Mouse (Mus musculus): Measurements from ENCODE around the gene Pkdrej.
A peak's percentile ranks its signal among the peaks of the same experiment; 100 is the strongest.
"Not testable (repeated sequence)": the region's sequence is repeated elsewhere in the genome, so short reads cannot be mapped to it uniquely, and the experiment has no call there.

Gene Pkdrej

DNA sequence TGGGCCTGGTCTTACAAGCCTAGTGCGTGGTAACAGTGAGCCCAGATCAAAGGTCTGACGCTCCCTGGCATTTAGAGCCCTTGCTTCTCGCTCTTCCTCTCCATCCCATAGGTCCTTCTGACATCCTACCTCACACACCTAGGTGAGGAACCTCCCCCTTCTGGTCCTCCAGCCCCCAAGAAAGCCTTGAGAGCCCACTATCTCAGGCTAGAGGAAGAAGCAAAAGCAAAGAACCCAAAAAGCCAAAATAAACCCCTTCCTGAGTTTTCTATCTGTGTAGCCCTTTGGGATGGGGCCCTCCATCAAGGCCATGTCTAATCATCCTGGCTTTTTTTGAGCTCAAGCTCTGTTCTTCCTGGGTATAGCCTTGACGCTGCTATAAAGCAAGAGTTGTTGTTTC lies 33.5 kb downstream of the Pkdrej start:
- Histone ChIP-seq H3K36me3 (ENCODE audit: insufficient read depth, low read length) (no peaks in the 10 kb centered on the region), H3K4me3 (replicated peaks; ENCODE audit: low read length) (no peak overlapping the region), H3K27me3 (ENCODE audit: insufficient read depth, low read length) (peaks cover 6% of the 10 kb centered on the region), H3K9me3 (ENCODE audit: low read length) (no peaks in the 10 kb centered on the region), H3K4me1 (replicated peaks; ENCODE audit: low read depth, low read length) (no peaks in the 10 kb centered on the region)
- TF ChIP-seq NANOG (IDR thresholded peaks at IDR 0.05; ENCODE audit: borderline replicate concordance, low read length): no peak
- no peak for TF ChIP-seq POU5F1 (IDR thresholded peaks at IDR 0.05; ENCODE audit: borderline replicate concordance, low read length)
- TF ChIP-seq CTCF (conservative IDR thresholded peaks at IDR 0.05; ENCODE audit: low read length): no peak

DNA sequence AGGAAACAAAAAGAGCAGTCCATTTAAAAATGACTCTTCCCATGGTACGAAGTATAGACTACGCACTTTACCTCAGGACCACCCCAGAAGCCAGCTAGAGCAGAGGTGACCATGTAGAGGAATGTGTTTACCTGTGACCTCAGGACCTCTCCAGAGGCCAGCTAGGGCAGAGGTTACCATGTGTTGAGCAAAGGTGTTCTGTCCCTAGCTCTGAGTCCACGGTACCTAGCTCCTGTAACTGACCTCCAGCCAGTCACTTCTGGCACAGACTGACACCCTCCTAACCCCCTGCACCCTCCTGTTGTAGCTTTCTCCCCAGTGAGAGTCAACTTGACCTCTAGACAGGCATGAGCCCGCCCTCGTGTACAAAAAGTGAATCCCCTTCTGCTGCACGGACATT lies 34.1 kb downstream of the Pkdrej start:
- Histone ChIP-seq H3K9me3 (ENCODE audit: low read length) (no peaks in the 10 kb centered on the region), H3K36me3 (ENCODE audit: insufficient read depth, low read length) (no peaks in the 10 kb centered on the region), H3K4me3 (replicated peaks; ENCODE audit: low read length) (no peak overlapping the region), H3K27me3 (ENCODE audit: insufficient read depth, low read length) (peaks cover 6% of the 10 kb centered on the region), H3K4me1 (replicated peaks; ENCODE audit: low read depth, low read length) (no peaks in the 10 kb centered on the region)
- TF ChIP-seq NANOG (IDR thresholded peaks at IDR 0.05; ENCODE audit: borderline replicate concordance, low read length) (no peak), CTCF (conservative IDR thresholded peaks at IDR 0.05; ENCODE audit: low read length) (no peak), POU5F1 (IDR thresholded peaks at IDR 0.05; ENCODE audit: borderline replicate concordance, low read length) (no peak)

DNA sequence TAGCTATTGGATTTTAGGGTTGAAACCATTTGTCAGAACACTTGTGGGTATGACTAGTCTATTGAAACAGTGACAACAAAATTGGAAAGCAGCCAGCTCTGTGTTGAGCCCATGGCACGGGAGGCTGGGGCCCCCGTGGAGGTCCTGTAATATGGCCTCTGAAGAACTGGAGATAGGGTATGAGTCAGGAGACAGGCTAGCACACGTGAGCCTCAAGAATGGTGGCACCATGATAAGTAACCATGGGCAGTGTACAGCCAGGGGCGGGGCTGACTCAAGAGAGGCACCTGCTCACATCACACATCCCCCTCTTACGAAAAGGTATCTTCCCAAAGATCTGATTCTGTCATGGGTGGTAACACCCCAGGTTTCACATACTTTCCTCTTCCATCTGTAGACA lies 34.8 kb downstream of the Pkdrej start:
- TF ChIP-seq CTCF (conservative IDR thresholded peaks at IDR 0.05; ENCODE audit: low read length) (no peak), NANOG (IDR thresholded peaks at IDR 0.05; ENCODE audit: borderline replicate concordance, low read length) (no peak), POU5F1 (IDR thresholded peaks at IDR 0.05; ENCODE audit: borderline replicate concordance, low read length) (no peak)
- Histone ChIP-seq H3K27me3 (ENCODE audit: insufficient read depth, low read length) (peaks cover 8% of the 10 kb centered on the region), H3K9me3 (ENCODE audit: low read length) (no peaks in the 10 kb centered on the region)

DNA sequence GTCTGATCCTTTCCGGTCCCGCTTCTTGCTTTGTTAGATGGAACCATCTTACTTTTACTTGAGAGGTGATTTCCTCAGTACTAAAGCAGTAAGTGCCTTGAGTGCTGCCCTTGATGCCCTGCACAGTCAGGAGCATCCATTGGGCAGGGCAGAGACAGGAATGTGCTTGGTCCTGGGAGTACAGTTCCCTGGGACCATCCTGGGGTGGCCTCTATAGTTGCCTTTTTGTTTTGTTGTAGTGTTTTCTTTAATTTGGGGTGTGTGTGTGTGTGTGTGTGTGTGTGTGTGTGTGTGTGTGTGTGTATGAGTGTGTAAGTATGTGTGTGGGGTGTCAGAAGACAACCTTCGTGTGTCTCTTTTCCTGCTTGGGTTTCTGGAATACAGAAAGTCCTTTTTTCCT lies 37.2 kb downstream of the Pkdrej start:
- no peak overlapping the region for H3K4me3 ChIP-seq (replicated peaks; ENCODE audit: low read length)
- TF ChIP-seq CTCF (conservative IDR thresholded peaks at IDR 0.05; ENCODE audit: low read length) (no peak), POU5F1 (IDR thresholded peaks at IDR 0.05; ENCODE audit: borderline replicate concordance, low read length) (no peak), NANOG (IDR thresholded peaks at IDR 0.05; ENCODE audit: borderline replicate concordance, low read length) (no peak)
- peaks cover 8% of the 10 kb centered on the region for H3K27me3 ChIP-seq (ENCODE audit: insufficient read depth, low read length)
- H3K4me1 ChIP-seq (replicated peaks; ENCODE audit: low read depth, low read length): no peaks in the 10 kb centered on the region
- no peaks in the 10 kb centered on the region for H3K9me3 ChIP-seq (ENCODE audit: low read length)
- no peaks in the 10 kb centered on the region for H3K36me3 ChIP-seq (ENCODE audit: insufficient read depth, low read length)

More for the DNA sequence above, 34.8 kb downstream of the Pkdrej start:
- Histone ChIP-seq H3K4me1 (replicated peaks; ENCODE audit: low read depth, low read length) (no peaks in the 10 kb centered on the region), H3K4me3 (replicated peaks; ENCODE audit: low read length) (no peak overlapping the region), H3K36me3 (ENCODE audit: insufficient read depth, low read length) (no peaks in the 10 kb centered on the region)

DNA sequence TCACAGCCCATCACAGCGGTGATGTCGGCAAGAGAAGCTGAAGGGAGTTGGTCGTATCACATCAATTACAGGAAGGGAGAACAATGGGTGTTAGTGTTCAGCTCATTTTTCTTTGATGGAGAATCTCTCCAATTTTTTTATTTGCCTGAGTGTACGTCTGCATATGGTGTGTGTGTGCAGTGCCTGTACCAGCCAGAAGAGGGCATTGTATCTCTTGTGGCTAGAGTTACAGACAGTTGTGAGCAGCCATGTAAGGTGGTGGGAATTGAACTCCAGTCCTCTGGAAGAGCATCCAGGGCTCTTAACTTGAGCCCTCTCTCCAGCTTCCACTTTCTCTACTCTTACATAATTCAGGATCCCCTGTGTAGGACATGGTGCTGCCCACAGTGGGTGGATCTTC lies 38.4 kb downstream of the Pkdrej start:
- TF ChIP-seq POU5F1 (IDR thresholded peaks at IDR 0.05; ENCODE audit: borderline replicate concordance, low read length) (no peak), CTCF (conservative IDR thresholded peaks at IDR 0.05; ENCODE audit: low read length) (peak; percentile 69), NANOG (IDR thresholded peaks at IDR 0.05; ENCODE audit: borderline replicate concordance, low read length) (no peak)

DNA sequence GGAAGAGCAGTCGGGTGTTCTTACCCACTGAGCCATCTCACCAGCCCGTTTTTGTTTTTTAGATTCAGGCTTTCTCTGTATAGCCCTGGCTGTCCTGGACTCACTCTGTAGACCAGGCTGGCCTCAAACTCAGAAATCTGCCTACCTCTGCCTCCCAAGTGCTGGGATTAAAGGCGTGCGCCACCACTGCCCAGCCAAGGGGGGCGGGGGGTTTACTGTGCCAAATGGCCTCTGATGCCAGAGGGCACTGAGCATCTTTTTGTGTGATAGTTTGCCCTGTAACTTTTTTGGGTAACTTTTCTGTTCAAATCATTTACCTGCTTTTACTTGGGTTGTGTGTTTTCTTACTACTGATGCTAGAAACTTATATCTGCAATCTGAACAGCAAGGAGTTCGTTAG lies 42.6 kb downstream of the Pkdrej start:
- H3K4me3 ChIP-seq (replicated peaks; ENCODE audit: low read length): not testable (repeated sequence)

More for the DNA sequence above, 38.4 kb downstream of the Pkdrej start:
- H3K4me3 ChIP-seq (replicated peaks; ENCODE audit: low read length): no peak overlapping the region
- H3K4me1 ChIP-seq (replicated peaks; ENCODE audit: low read depth, low read length): no peaks in the 10 kb centered on the region
- H3K9me3 ChIP-seq (ENCODE audit: low read length): no peaks in the 10 kb centered on the region
- no peaks in the 10 kb centered on the region for H3K36me3 ChIP-seq (ENCODE audit: insufficient read depth, low read length)
- peaks cover 8% of the 10 kb centered on the region for H3K27me3 ChIP-seq (ENCODE audit: insufficient read depth, low read length)

DNA sequence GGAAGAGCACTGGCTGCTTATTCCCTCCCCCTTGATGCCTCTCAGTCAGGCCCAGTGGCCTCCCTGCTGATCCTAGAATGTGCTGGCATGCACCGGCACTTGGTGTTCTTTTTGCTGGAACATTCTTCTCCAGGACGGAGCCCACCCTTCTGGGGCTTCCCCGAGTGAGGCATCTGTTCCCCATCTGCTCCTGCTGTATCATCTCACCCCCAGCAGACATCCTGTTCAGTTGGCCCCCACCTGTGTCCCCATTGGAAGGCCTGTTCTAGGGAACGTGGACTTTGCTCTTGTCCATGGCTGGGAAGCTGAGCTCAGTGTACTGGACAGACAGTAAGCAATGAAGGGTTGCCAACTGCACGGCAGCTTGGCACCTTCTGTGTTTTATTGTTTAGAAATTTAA lies 44.8 kb downstream of the Pkdrej start:
- no peak for TF ChIP-seq POU5F1 (IDR thresholded peaks at IDR 0.05; ENCODE audit: borderline replicate concordance, low read length)
- TF ChIP-seq NANOG (IDR thresholded peaks at IDR 0.05; ENCODE audit: borderline replicate concordance, low read length): no peak
- TF ChIP-seq CTCF (conservative IDR thresholded peaks at IDR 0.05; ENCODE audit: low read length): no peak
- no peaks in the 10 kb centered on the region for H3K27me3 ChIP-seq (ENCODE audit: insufficient read depth, low read length)
- H3K4me1 ChIP-seq (replicated peaks; ENCODE audit: low read depth, low read length): no peaks in the 10 kb centered on the region

More for the DNA sequence above, 42.6 kb downstream of the Pkdrej start:
- H3K9me3 ChIP-seq (ENCODE audit: low read length); H3K27me3 ChIP-seq (ENCODE audit: insufficient read depth, low read length); H3K4me1 ChIP-seq (replicated peaks; ENCODE audit: low read depth, low read length); H3K36me3 ChIP-seq (ENCODE audit: insufficient read depth, low read length): not testable (repeated sequence)

DNA sequence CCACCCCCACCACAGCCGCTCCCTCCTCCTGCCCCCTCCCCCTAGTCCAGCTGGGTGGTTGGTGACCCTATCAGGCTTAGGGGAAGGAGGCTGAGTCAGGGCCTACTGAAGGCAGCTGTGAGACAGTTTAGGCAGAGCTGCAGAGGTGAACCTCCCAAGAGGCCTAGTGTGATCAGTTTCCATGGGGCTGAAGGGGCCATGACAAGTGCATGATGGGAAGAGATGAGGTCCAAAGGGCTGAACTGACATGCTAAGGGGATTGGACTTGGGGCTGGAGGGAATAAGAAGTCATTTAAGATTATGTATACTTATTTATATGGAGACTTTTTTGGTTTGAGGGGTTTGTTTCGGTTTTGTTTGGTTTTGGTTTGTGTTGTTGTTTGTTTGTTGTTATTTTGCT lies 45.3 kb downstream of the Pkdrej start:
- no peaks in the 10 kb centered on the region for H3K27me3 ChIP-seq (ENCODE audit: insufficient read depth, low read length)
- no peaks in the 10 kb centered on the region for H3K9me3 ChIP-seq (ENCODE audit: low read length)
- no peak for TF ChIP-seq CTCF (conservative IDR thresholded peaks at IDR 0.05; ENCODE audit: low read length)
- no peak for TF ChIP-seq NANOG (IDR thresholded peaks at IDR 0.05; ENCODE audit: borderline replicate concordance, low read length)
- TF ChIP-seq POU5F1 (IDR thresholded peaks at IDR 0.05; ENCODE audit: borderline replicate concordance, low read length): no peak
- no peaks in the 10 kb centered on the region for H3K36me3 ChIP-seq (ENCODE audit: insufficient read depth, low read length)
- H3K4me1 ChIP-seq (replicated peaks; ENCODE audit: low read depth, low read length): no peaks in the 10 kb centered on the region
- no peak overlapping the region for H3K4me3 ChIP-seq (replicated peaks; ENCODE audit: low read length)

More for the DNA sequence above, 44.8 kb downstream of the Pkdrej start:
- H3K36me3 ChIP-seq (ENCODE audit: insufficient read depth, low read length): no peaks in the 10 kb centered on the region
- no peak overlapping the region for H3K4me3 ChIP-seq (replicated peaks; ENCODE audit: low read length)
- H3K9me3 ChIP-seq (ENCODE audit: low read length): no peaks in the 10 kb centered on the region

DNA sequence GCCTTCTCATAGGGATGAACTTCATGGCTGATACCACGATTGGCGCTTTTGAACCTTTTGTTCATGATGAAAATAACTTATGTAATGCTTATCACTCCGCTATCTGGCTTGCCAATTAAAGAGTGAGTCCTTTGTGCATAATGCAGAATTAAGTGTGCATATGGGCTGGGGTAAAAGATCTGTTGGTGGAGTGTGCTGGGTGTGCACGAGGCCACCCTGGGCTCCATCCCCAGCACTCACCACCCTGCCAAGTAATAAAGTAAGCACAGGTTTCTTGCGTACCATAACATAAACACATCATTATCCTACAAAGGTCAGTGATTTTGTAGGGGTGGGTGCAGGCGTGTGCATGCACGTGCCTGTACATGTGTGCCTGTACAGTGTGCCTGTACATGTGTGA lies 46.5 kb downstream of the Pkdrej start:
- no peaks in the 10 kb centered on the region for H3K36me3 ChIP-seq (ENCODE audit: insufficient read depth, low read length)
- no peak for TF ChIP-seq POU5F1 (IDR thresholded peaks at IDR 0.05; ENCODE audit: borderline replicate concordance, low read length)
- no peak for TF ChIP-seq CTCF (conservative IDR thresholded peaks at IDR 0.05; ENCODE audit: low read length)
- TF ChIP-seq NANOG (IDR thresholded peaks at IDR 0.05; ENCODE audit: borderline replicate concordance, low read length): no peak
- no peaks in the 10 kb centered on the region for H3K27me3 ChIP-seq (ENCODE audit: insufficient read depth, low read length)
- no peaks in the 10 kb centered on the region for H3K4me1 ChIP-seq (replicated peaks; ENCODE audit: low read depth, low read length)
- no peak overlapping the region for H3K4me3 ChIP-seq (replicated peaks; ENCODE audit: low read length)
- no peaks in the 10 kb centered on the region for H3K9me3 ChIP-seq (ENCODE audit: low read length)
